Mouse (Mus musculus) embryo, embryonic 10 days (tissue): ENCODE results near the gene Ccnd2.

Experiments used
- DNase-seq: peaks from one replicate; pipeline ENCODE4 v3.0.0-alpha.2; 2015; ENCODE audit warnings: low spot score

The Ccnd2 gene

DNA sequence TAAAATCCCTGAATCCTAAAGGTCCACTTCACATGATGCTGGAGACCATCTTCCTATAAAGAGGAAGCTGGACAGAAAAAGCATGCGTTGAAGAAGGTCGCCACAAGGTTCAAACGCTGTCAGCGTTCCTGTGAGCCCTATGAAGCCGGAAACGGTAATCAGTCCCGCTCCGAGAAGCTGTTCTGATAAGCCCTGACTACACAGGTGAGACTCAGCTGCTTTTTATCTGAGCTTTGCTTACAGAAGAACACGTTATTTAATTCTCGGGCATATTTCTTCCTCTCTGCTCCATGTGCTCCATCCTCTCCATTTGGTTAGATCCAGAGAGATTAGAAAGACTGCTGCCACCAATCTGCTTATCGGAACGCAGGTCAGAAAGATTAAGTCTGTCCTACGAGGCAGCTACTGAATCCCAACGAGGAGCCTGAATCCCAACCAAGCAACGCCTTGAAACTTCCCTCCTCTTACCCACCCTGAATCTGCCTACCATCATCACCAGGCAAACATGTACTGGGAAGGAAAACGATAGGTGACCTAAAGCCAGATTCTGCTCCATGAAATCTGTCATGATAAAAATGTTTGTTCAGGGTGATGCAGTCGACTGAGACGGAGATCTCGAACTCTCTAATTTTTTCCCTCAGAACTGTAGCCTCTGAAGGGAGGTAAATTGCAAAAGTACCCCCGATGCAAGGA, 43.5 kb downstream of the Ccnd2 start:
- no peak for DNase-seq

- DNase-seq, result no peak
Measured at GRCm38 (mm10) chr6:127107413-127107812, 44.6 kb downstream of the Ccnd2 start.

DNA sequence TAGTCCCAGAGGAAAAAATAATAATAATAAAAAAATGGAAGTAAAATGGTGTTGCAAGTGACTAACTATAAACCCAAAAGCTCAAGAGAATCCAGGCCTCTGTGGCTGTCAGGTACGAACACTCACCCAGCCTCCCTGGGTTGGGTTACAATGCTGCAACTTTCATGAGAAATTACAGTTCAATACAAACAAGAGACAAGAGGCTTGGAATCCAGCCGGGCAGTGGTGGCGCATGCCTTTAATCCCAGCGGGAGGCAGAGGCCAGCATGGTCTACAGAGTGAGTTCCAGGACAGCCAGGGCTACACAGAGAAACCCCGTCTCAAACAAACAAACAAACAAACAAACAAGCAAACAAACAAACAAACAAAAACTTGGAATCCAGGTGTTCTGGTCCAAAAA, 45.3 kb downstream of the Ccnd2 start:
- no peak for DNase-seq

DNA sequence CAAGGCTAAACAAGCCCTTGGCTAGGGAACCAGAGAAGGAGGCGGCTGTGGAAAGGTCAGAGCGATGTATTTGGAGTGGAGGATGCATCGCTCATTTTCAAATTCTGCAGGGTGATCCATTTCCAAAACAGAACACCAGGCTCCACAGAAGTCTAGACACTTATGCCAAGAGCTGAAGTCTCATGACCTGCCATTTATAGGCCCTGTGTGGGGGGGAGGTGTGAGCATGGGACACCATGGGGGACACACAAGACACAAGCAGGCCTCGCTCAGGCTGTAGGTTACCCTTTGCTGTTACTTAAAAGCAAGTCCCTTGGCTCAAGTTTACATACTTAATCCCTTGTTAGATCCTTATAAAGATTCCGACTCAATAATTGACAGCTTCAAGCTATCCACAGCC, 45.8 kb downstream of the Ccnd2 start:
- no peak for DNase-seq

DNA sequence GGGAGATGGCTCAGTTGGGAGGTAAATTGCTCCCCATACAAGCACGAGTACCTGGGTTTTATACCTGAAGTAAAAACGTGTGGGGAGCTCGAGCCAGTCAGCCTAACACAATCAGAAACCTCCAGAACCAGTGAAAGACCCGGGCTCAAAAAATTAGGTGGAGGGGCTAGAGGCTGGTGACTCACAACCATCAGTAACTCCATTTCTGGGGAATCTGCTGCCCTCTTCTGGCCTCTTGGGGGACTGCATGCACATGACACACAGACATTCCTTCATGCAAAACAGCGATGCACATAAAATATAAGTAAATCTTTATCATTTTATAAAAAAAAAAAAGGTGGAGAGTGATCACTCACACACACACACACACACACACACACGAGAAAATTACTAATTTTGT, 46.9 kb downstream of the Ccnd2 start:
- peak; percentile 29 for DNase-seq

GRCm38 (mm10) chr6:127104396-127105029, 47.5 kb downstream of the Ccnd2 start:
- no peak for DNase-seq

DNA sequence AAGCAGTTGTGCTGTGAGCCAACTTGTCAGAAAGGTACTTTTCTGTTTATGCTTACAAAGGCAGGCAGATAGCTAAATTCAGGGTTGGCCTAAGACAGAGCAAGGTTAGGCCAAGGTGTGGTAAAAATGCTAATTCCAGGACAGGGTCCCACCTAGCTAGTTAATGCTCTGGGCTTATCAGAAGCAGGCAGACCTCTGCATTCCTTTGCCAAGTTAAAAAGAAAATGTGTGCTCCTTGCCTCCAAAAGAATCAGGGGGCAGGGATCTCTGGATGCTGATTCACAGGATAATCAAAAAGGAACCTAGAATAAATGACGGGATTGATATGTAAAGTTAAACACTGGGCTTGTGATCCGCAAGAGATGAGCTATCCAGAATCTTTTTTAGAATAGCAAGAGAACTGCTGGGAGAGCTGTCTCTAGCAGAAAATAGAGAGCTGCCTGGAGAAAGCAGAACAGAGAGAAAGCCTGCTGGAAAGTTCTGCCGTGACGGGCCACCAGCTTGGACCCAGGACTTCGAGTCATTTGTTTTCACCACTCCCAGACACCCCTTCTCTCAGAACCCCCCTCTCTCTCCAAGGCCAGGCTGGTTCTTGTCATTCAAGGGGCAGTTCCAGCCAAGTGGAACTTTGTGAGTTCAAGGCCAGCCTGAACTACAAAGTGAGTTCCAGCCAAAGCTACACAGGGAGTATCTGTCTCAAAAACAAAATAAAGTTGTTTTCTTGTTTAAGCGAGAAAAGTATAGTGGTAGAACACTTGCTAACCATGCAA, 48.3 kb downstream of the Ccnd2 start:
- no peak for DNase-seq

DNA sequence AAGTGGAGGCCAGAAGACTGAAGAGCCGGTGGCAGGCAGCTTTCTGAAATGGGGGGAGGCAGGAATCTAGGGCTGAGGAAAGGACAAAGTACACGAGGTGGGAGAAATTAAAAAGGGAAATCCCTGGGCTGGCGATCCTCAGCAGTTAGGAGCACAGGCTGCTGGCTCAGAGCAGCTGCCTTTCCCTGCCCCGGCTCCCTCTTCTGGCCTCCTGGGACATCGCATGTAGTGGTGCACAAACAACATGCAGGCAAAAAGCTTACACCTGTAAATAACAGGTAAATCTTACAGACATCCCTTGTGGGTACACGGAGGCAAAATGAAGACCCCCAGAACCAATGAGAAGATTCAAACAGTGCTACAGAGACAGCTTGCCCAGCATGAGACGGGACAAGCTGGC, 57.4 kb downstream of the Ccnd2 start:
- DNase-seq, result peak; percentile 25

DNA sequence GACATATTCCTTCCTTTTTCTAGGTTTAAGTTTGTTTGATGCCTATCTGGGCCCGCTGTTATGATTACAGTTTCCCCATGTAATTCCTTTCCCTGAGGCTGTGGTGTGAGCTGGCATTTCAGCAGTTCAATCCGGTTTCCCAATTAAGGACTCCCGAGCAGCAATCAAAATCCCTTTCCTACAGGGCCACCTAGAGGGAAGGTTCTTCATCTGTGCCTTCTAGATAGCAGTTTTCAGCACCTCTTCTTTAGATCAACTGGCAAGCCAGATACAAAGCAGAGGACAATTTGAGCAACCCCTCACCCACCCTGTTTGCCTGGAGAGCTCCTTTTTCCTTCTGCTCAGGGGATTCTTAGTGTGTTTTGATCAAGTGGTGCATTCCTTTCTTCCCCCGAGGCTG, 65.3 kb downstream of the Ccnd2 start:
- DNase-seq, result no peak

GRCm38 (mm10) chr6:127081820-127082219, 70.2 kb downstream of the Ccnd2 start:
- no peak for DNase-seq

DNA sequence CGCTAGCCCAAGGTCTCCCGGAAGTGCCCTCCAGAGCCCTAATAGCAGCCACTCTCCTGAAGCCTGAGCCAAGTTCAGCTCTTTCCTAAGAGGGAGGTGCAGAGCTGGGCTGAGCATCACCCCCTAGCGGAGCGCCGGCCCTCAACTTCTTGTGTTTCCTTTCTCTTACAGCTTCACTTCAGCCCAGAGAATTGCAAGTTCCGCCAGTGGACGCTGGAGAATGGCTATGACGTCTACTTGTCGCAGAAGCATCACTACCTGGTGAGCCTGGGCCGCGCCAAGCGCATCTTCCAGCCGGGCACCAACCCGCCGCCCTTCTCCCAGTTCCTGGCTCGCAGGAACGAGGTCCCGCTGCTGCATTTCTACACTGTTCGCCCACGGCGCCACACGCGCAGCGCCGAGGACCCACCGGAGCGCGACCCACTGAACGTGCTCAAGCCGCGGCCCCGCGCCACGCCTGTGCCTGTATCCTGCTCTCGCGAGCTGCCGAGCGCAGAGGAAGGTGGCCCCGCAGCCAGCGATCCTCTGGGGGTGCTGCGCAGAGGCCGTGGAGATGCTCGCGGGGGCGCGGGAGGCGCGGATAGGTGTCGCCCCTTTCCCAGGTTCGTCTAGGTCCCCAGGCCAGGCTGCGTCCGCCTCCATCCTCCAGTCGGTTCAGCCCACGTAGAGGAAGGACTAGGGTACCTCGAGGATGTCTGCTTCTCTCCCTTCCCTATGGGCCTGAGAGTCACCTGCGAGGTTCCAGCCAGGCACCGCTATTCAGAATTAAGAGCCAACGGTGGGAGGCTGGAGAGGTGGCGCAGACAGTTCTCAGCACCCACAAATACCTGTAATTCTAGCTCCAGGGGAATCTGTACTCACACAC, 71.9 kb downstream of the Ccnd2 start:
- peak; percentile 86 for DNase-seq
